Mouse (Mus musculus): Measurements from ENCODE around the gene Zbtb12.
"Not testable (repeated sequence)": the region's sequence is repeated elsewhere in the genome, so short reads cannot be mapped to it uniquely, and the experiment has no call there.

The Zbtb12 gene
- long read RNA-seq, experiment 1, partial matches to known transcripts: 0 of 1 reads
- long read RNA-seq, experiment 1, other reads (novel, unspliced or antisense): 1 of 1 reads
- long read RNA-seq, experiment 2, partial matches to known transcripts: 0 of 2 reads
- long read RNA-seq, experiment 2, other reads (novel, unspliced or antisense): 2 of 2 reads

GRCm38 (mm10) chr17:34879336-34879879, at the start of gene Zbtb12:
Gene Zbtb12 (plus strand): TSS chr17:34879483.
- intact Hi-C loops (cut with DNase I): no loop called here

GRCm38 (mm10) chr17:34830776-34831175, 48.5 kb upstream of the Zbtb12 start:
- intact Hi-C loops (cut with DNase I): not testable (repeated sequence)

GRCm38 (mm10) chr17:34836155-34836855, 43.0 kb upstream of the Zbtb12 start:
- intact Hi-C loops (cut with DNase I): loop anchor here (5.0 kb wide), 1 partner anchor 146 kb away; the partner anchor contains the start of gene Lsm2

GRCm38 (mm10) chr17:34836856-34837221, 42.4 kb upstream of the Zbtb12 start, which contains the start of the genes Stk19 and Dxo:
Gene Stk19 (minus strand): TSS chr17:34836945.
Gene Dxo (plus strand): TSS chr17:34837019.
- intact Hi-C loops (cut with DNase I): loop anchor here (5.0 kb wide), 1 partner anchor 145 kb away; the partner anchor contains the start of gene Lsm2

GRCm38 (mm10) chr17:34837464-34838324, 41.6 kb upstream of the Zbtb12 start:
- intact Hi-C loops (cut with DNase I): loop anchor here (5.0 kb wide), 1 partner anchor 145 kb away; the partner anchor contains the start of gene Lsm2

- intact Hi-C loops (cut with DNase I): loop anchor here (5.0 kb wide), 1 partner anchor 144 kb away; the partner anchor contains the start of gene Lsm2
These were observed 40.5 kb upstream of the Zbtb12 start for GRCm38 (mm10) chr17:34838785-34839184.

- intact Hi-C loops (cut with DNase I): no loop called here
These were observed 38.5 kb upstream of the Zbtb12 start for GRCm38 (mm10) chr17:34840736-34841307.

- intact Hi-C loops (cut with DNase I): no loop called here
These were observed 34.4 kb upstream of the Zbtb12 start for GRCm38 (mm10) chr17:34844884-34845283.

GRCm38 (mm10) chr17:34847192-34847591, 32.1 kb upstream of the Zbtb12 start:
- intact Hi-C loops (cut with DNase I): no loop called here

- intact Hi-C loops (cut with DNase I): no loop called here
These were observed 31.7 kb upstream of the Zbtb12 start for GRCm38 (mm10) chr17:34847615-34848014.

GRCm38 (mm10) chr17:34849722-34850516, 29.4 kb upstream of the Zbtb12 start, which contains the start of the genes Skiv2l and Nelfe:
Gene Skiv2l (minus strand): TSS chr17:34850210.
Gene Nelfe (plus strand): TSS chr17:34850391.
- intact Hi-C loops (cut with DNase I): no loop called here

GRCm38 (mm10) chr17:34850517-34851125, 28.7 kb upstream of the Zbtb12 start:
- intact Hi-C loops (cut with DNase I): no loop called here

- intact Hi-C loops (cut with DNase I): no loop called here
These were observed 25.8 kb upstream of the Zbtb12 start for GRCm38 (mm10) chr17:34853511-34853910.

GRCm38 (mm10) chr17:34854761-34855160, 24.5 kb upstream of the Zbtb12 start:
- intact Hi-C loops (cut with DNase I): loop anchor here (5.0 kb wide), 2 partner anchors 43 to 58 kb away; partner anchors contain the start of genes C2, Ehmt2 and Slc44a4

- intact Hi-C loops (cut with DNase I): loop anchor here (5.0 kb wide), 2 partner anchors 41 to 56 kb away; partner anchors contain the start of genes C2, Ehmt2 and Slc44a4
These were observed 23.5 kb upstream of the Zbtb12 start for GRCm38 (mm10) chr17:34855825-34856224.

GRCm38 (mm10) chr17:34858670-34859069, 20.6 kb upstream of the Zbtb12 start:
- intact Hi-C loops (cut with DNase I): loop anchor here (5.0 kb wide), 2 partner anchors 39 to 54 kb away; partner anchors contain the start of genes C2, Ehmt2 and Slc44a4

GRCm38 (mm10) chr17:34860514-34860913, 18.8 kb upstream of the Zbtb12 start:
- intact Hi-C loops (cut with DNase I): no loop called here

- intact Hi-C loops (cut with DNase I): no loop called here
These were observed 17.4 kb upstream of the Zbtb12 start for GRCm38 (mm10) chr17:34861704-34862415.

All from adrenal gland (tissue).